Mouse (Mus musculus): ENCODE measurements at regions not wholly inside any gene's neighbourhood (a gene's known extent, or its start where the extent isn't known, plus 50 kb on each side); places are given as distances from the start of the nearest gene placed in this dataset.

DNA sequence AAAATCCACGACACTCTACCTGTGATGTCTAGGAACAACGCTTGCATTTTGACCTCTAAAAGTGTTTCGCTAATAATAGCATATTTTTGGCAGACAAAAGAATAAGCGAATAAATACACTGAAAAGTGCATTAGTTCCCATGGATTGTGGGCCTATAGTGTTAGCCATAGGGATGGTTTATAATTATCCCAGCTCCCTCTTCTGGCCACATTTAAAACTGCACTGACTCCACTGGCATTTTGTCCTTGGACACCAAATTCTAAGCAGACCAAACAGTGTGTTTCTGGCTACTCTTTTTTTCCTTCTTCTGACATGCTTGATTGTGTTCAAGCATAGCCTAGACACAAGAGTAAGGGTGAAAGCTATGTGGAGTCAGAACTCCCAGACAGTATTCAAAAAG, 276.8 kb upstream of the Ank start:
- Histone ChIP-seq H3K9me3 (ENCODE audit: control insufficient read depth, insufficient read depth, low read depth, low read length) (no peaks in the 10 kb centered on the region), H3K27ac (ENCODE audit: insufficient read depth, low read depth, low read length, poor library complexity, severe bottlenecking) (no peak overlapping the region), H3K4me1 (ENCODE audit: control insufficient read depth in 2 of 2, insufficient read depth in 2 of 2, low read length in 2 of 2, poor library complexity in 1 of 2) (no peaks in the 10 kb centered on the region), H3K9ac (ENCODE audit: insufficient read depth, low read depth, low read length, poor library complexity, severe bottlenecking) (no peak overlapping the region), H3K4me3 (ENCODE audit: insufficient read depth in 1 of 2, low read depth in 1 of 2, low read length in 2 of 2, poor library complexity in 1 of 2, severe bottlenecking in 1 of 2) (no peak overlapping the region), H3K36me3 (ENCODE audit: control insufficient read depth, insufficient read depth, low read length, poor library complexity, severe bottlenecking) (no peaks in the 10 kb centered on the region)
- in situ Hi-C loops (cut with MboI; ENCODE audit: low sequenced_read_pairs in 2 of 2, unreplicated experiment in 2 of 2), result no loop called here
- peak; percentile 38 for DNase-seq (ENCODE audit: low read depth, low spot score)
- TF ChIP-seq HCFC1 (IDR thresholded peaks at IDR 0.05; ENCODE audit: borderline replicate concordance, insufficient read depth, low read length) (no peak), MAFK (IDR thresholded peaks at IDR 0.05; ENCODE audit: insufficient read depth, low read depth, low read length) (no peak), ZNF384 (IDR thresholded peaks at IDR 0.05; ENCODE audit: low read depth, low read length) (no peak), ZC3H11A (IDR thresholded peaks at IDR 0.05; ENCODE audit: borderline replicate concordance, low read depth, low read length) (peak; percentile 64; the same call in 1 of the 2 replicates), CHD2 (IDR thresholded peaks at IDR 0.05; ENCODE audit: low read depth, low read length) (no peak)

GRCm38 (mm10) chr15:27201513-27201912, 265.0 kb upstream of the Ank start:
- H3K36me3 ChIP-seq (ENCODE audit: control insufficient read depth, insufficient read depth, low read length, poor library complexity, severe bottlenecking), result no peaks in the 10 kb centered on the region
- no peak overlapping the region for H3K27ac ChIP-seq (ENCODE audit: insufficient read depth, low read depth, low read length, poor library complexity, severe bottlenecking)
- no peak for DNase-seq (ENCODE audit: low read depth, low spot score)
- no peak for TF ChIP-seq CHD2 (IDR thresholded peaks at IDR 0.05; ENCODE audit: low read depth, low read length)
- TF ChIP-seq HCFC1 (IDR thresholded peaks at IDR 0.05; ENCODE audit: borderline replicate concordance, insufficient read depth, low read length), result no peak
- H3K4me3 ChIP-seq (ENCODE audit: insufficient read depth in 1 of 2, low read depth in 1 of 2, low read length in 2 of 2, poor library complexity in 1 of 2, severe bottlenecking in 1 of 2), result no peak overlapping the region
- H3K4me1 ChIP-seq (ENCODE audit: control insufficient read depth in 2 of 2, insufficient read depth in 2 of 2, low read length in 2 of 2, poor library complexity in 1 of 2), result no peaks in the 10 kb centered on the region
- H3K9ac ChIP-seq (ENCODE audit: insufficient read depth, low read depth, low read length, poor library complexity, severe bottlenecking), result no peak overlapping the region
- H3K9me3 ChIP-seq (ENCODE audit: control insufficient read depth, insufficient read depth, low read depth, low read length), result no peaks in the 10 kb centered on the region
- in situ Hi-C loops (cut with MboI; ENCODE audit: low sequenced_read_pairs in 2 of 2, unreplicated experiment in 2 of 2), result no loop called here

DNA sequence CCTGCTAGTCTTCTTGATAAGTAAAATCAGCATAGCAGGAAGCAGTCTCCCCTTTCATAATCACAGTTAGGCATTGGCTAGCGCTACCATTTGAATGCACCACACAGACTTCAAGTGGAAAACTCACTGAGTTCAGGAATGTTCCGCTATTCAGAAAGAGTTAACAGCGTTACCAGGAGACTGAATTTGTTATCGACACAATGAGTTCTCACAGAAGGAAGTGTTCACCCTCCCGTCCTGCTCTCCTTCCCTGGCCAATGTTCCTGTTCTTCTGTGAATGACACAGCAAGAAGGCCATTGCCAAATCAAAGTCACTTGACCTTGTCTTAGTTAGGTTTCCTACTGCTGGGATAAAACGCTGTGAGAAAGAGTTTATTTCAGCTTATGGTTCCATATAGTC, 261.6 kb upstream of the Ank start:
- Histone ChIP-seq H3K4me1 (ENCODE audit: control insufficient read depth in 2 of 2, insufficient read depth in 2 of 2, low read length in 2 of 2, poor library complexity in 1 of 2) (no peaks in the 10 kb centered on the region), H3K9me3 (ENCODE audit: control insufficient read depth, insufficient read depth, low read depth, low read length) (no peaks in the 10 kb centered on the region), H3K36me3 (ENCODE audit: control insufficient read depth, insufficient read depth, low read length, poor library complexity, severe bottlenecking) (no peaks in the 10 kb centered on the region), H3K9ac (ENCODE audit: insufficient read depth, low read depth, low read length, poor library complexity, severe bottlenecking) (no peak overlapping the region), H3K27ac (ENCODE audit: insufficient read depth, low read depth, low read length, poor library complexity, severe bottlenecking) (no peak overlapping the region), H3K4me3 (ENCODE audit: insufficient read depth in 1 of 2, low read depth in 1 of 2, low read length in 2 of 2, poor library complexity in 1 of 2, severe bottlenecking in 1 of 2) (no peak overlapping the region)
- DNase-seq (ENCODE audit: low read depth, low spot score), result no peak
- TF ChIP-seq CHD2 (IDR thresholded peaks at IDR 0.05; ENCODE audit: low read depth, low read length) (no peak), ZNF384 (IDR thresholded peaks at IDR 0.05; ENCODE audit: low read depth, low read length) (no peak), ZC3H11A (IDR thresholded peaks at IDR 0.05; ENCODE audit: borderline replicate concordance, low read depth, low read length) (no peak), MAFK (IDR thresholded peaks at IDR 0.05; ENCODE audit: insufficient read depth, low read depth, low read length) (no peak), HCFC1 (IDR thresholded peaks at IDR 0.05; ENCODE audit: borderline replicate concordance, insufficient read depth, low read length) (no peak)
- in situ Hi-C loops (cut with MboI; ENCODE audit: low sequenced_read_pairs in 2 of 2, unreplicated experiment in 2 of 2), result no loop called here

DNA sequence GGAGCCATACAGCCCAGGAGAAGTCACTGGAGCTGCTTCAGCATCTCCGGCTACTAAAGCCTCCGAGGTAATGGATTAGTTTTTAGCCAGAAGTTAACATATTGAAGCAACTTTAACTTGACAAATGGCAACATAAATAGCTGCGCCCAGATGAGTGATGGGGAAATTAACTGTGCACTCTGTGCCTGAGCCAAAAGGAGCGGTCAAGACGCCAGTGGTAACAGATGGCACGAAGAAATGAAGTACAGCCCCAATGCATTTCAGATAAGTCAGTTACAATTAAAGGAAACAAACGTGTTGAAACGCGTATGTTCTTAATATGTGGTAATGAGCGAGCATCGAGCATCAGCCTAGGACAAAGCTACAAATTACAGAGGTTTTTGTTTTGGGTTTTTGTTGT, 259.0 kb upstream of the Ank start:
- no peaks in the 10 kb centered on the region for H3K9me3 ChIP-seq (ENCODE audit: control insufficient read depth, insufficient read depth, low read depth, low read length)
- TF ChIP-seq CHD2 (IDR thresholded peaks at IDR 0.05; ENCODE audit: low read depth, low read length) (no peak), ZC3H11A (IDR thresholded peaks at IDR 0.05; ENCODE audit: borderline replicate concordance, low read depth, low read length) (no peak), HCFC1 (IDR thresholded peaks at IDR 0.05; ENCODE audit: borderline replicate concordance, insufficient read depth, low read length) (no peak), ZNF384 (IDR thresholded peaks at IDR 0.05; ENCODE audit: low read depth, low read length) (no peak), MAFK (IDR thresholded peaks at IDR 0.05; ENCODE audit: insufficient read depth, low read depth, low read length) (no peak)
- no peaks in the 10 kb centered on the region for H3K4me1 ChIP-seq (ENCODE audit: control insufficient read depth in 2 of 2, insufficient read depth in 2 of 2, low read length in 2 of 2, poor library complexity in 1 of 2)
- no peak overlapping the region for H3K4me3 ChIP-seq (ENCODE audit: insufficient read depth in 1 of 2, low read depth in 1 of 2, low read length in 2 of 2, poor library complexity in 1 of 2, severe bottlenecking in 1 of 2)
- no peak for DNase-seq (ENCODE audit: low read depth, low spot score)
- no peak overlapping the region for H3K9ac ChIP-seq (ENCODE audit: insufficient read depth, low read depth, low read length, poor library complexity, severe bottlenecking)
- in situ Hi-C loops (cut with MboI; ENCODE audit: low sequenced_read_pairs in 2 of 2, unreplicated experiment in 2 of 2), result no loop called here
- no peak overlapping the region for H3K27ac ChIP-seq (ENCODE audit: insufficient read depth, low read depth, low read length, poor library complexity, severe bottlenecking)
- no peaks in the 10 kb centered on the region for H3K36me3 ChIP-seq (ENCODE audit: control insufficient read depth, insufficient read depth, low read length, poor library complexity, severe bottlenecking)

- Histone ChIP-seq H3K27ac (ENCODE audit: insufficient read depth, low read depth, low read length, poor library complexity, severe bottlenecking) (no peak overlapping the region), H3K4me3 (ENCODE audit: insufficient read depth in 1 of 2, low read depth in 1 of 2, low read length in 2 of 2, poor library complexity in 1 of 2, severe bottlenecking in 1 of 2) (no peak overlapping the region), H3K4me1 (ENCODE audit: control insufficient read depth in 2 of 2, insufficient read depth in 2 of 2, low read length in 2 of 2, poor library complexity in 1 of 2) (no peaks in the 10 kb centered on the region), H3K9ac (ENCODE audit: insufficient read depth, low read depth, low read length, poor library complexity, severe bottlenecking) (no peak overlapping the region), H3K9me3 (ENCODE audit: control insufficient read depth, insufficient read depth, low read depth, low read length) (no peaks in the 10 kb centered on the region), H3K36me3 (ENCODE audit: control insufficient read depth, insufficient read depth, low read length, poor library complexity, severe bottlenecking) (no peaks in the 10 kb centered on the region)
- no peak for DNase-seq (ENCODE audit: low read depth, low spot score)
- in situ Hi-C loops (cut with MboI; ENCODE audit: low sequenced_read_pairs in 2 of 2, unreplicated experiment in 2 of 2), result no loop called here
- TF ChIP-seq MAFK (IDR thresholded peaks at IDR 0.05; ENCODE audit: insufficient read depth, low read depth, low read length) (no peak), ZNF384 (IDR thresholded peaks at IDR 0.05; ENCODE audit: low read depth, low read length) (no peak), CHD2 (IDR thresholded peaks at IDR 0.05; ENCODE audit: low read depth, low read length) (no peak), HCFC1 (IDR thresholded peaks at IDR 0.05; ENCODE audit: borderline replicate concordance, insufficient read depth, low read length) (no peak), ZC3H11A (IDR thresholded peaks at IDR 0.05; ENCODE audit: borderline replicate concordance, low read depth, low read length) (no peak)
Observed at GRCm38 (mm10) chr15:27216387-27216786, 250.1 kb upstream of the Ank start.
